Mouse (Mus musculus): Measurements from ENCODE around the gene Prkn.

Prkn gene

GRCm38 (mm10) chr17:12092901-12093564 is 1252.8 kb downstream of the Prkn start:
- in situ Hi-C loops (cut with MboI, MseI), result no loop called here

GRCm38 (mm10) chr17:12094016-12094415 is 1253.8 kb downstream of the Prkn start:
- in situ Hi-C loops (cut with MboI, MseI), result no loop called here

GRCm38 (mm10) chr17:12094827-12095590 is 1254.8 kb downstream of the Prkn start:
- in situ Hi-C loops (cut with MboI, MseI), result no loop called here

GRCm38 (mm10) chr17:12099415-12099814 is 1259.2 kb downstream of the Prkn start:
- in situ Hi-C loops (cut with MboI, MseI), result no loop called here

- in situ Hi-C loops (cut with MboI, MseI), result no loop called here
These were observed 1262.1 kb downstream of the Prkn start for GRCm38 (mm10) chr17:12102326-12102725.

GRCm38 (mm10) chr17:12103781-12104180 is 1263.6 kb downstream of the Prkn start:
- in situ Hi-C loops (cut with MboI, MseI), result no loop called here

- in situ Hi-C loops (cut with MboI, MseI), result no loop called here
These were observed 1264.1 kb downstream of the Prkn start for GRCm38 (mm10) chr17:12104245-12104644.

- in situ Hi-C loops (cut with MboI, MseI), result no loop called here
These were observed 1264.5 kb downstream of the Prkn start for GRCm38 (mm10) chr17:12104690-12105089.

GRCm38 (mm10) chr17:12106255-12106654 is 1266.1 kb downstream of the Prkn start:
- in situ Hi-C loops (cut with MboI, MseI), result no loop called here

Measured in regulatory T cell (primary cell).